Mouse (Mus musculus) c-Kit-positive CD71-positive TER-119-positive erythroid progenitor cells, embryonic 14.5 days (primary cell): ENCODE measurements around the gene Adtrp.

Experiments used
- DNase-seq: peaks from one replicate; pipeline ENCODE4 v3.0.0-alpha.2; 2013; ENCODE audit warnings: low spot score

Gene Adtrp

DNA sequence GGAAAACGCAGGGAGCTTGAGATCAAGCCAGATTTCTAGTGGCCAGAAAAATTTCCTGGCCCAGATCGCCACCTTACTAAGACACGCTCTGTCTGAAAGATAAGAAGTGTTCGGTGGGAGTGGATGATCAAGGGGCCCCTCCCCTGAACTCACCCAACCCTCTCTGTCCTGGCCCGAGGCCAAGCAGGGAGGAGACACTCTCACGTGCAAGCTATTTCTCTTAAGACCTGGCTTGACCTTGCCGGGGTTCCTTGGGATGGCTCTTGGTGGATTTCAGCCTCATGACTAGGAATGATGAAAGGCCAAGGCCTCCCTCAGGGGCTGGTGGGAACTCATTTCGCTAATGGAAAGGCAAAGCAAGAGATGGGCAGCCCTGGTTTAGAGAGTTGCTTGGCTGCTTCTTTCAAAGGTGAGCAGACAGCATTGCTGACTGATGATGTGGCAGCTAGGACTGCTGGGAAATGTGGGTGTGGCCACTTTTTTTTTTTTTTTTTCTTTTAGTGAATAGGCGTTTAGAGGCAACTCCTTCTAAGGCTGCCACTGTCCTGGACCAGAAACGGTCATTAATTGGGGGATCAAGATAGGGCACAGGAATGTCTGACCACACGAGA lies at the start of gene Adtrp:
Adtrp (minus strand) TSS at position 169 of the 611 bp plus-strand sequence.
- no peak for DNase-seq

DNA sequence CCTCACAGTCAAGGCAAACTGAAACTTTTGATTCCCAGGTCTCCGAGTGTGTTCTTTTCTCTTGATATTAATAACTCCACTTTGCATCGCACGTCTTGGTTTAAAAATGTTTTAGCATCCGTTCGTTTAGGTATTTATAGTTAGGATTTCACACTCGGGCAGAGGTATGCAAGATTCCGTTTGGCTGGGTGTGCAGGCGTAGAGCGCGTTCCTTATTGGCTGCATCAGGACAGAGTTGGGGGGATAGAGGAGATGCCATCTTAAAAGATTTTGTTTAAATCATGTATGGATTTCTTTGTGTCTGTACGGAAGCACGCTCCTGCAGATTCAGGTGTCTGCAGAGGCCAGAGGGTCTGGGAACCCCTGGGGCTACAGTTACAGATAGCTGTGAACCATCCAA lies 44.5 kb upstream of the Adtrp start:
- DNase-seq: no peak

DNA sequence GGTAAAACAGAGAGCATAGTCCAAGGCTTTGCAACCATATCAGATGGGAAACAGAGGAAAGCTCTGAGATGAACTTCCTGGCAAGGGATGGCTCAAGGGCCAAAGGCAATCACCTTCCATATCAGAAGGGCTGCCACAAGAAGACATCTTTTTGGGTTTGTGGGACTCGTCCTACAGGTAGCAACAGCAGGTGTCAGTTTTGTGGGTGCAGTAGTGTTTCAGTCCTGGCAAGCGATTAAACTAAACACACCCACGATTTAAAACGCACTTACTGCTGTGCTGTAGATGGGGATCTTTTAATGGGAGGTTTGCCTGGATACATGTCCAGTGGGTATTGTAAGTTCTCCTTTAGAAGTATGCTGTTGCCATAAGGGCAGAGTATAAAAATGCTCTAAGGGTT lies 43.1 kb upstream of the Adtrp start:
- DNase-seq: no peak

DNA sequence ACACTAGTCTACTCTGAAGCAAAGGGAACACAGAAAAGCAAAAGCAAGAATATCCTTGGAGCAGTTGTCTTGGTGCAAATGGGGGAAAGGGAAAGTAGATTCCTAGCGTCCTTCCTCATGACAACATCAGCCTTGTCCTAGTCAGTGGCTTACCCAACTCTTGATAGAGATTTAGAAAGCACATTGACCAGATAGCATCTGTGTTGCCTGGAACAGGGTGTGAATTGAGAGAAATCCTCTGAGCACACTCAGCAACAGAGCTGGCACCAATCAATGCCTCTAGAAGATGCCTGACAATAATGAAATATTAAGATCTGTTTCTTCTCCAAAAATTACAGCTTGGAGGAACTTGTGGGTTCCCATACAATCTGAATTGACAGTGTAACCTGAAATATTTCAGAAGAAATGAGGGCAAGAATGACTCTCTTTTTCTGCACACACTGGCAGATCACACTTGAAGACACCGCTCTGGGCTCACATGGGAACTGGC lies 42.7 kb upstream of the Adtrp start:
- DNase-seq: no peak

DNA sequence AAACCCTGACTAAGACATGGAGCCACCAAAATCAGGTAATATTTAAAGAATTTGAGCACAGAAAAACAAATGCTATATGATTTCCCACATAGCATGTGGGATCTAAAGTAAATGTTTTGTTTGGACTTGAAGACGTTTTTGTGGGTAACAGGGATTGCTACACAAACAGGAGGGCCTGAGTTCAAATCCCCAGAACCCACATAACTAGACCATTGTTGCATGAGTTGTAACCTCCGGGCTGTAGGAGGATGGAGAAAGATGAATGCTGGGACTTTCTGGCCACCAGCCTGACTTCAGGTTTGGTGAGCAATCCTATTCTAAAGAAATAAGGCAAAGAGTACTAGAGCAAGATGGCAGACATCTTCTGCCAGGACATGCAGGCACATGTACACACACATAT lies 41.2 kb upstream of the Adtrp start:
- no peak for DNase-seq

DNA sequence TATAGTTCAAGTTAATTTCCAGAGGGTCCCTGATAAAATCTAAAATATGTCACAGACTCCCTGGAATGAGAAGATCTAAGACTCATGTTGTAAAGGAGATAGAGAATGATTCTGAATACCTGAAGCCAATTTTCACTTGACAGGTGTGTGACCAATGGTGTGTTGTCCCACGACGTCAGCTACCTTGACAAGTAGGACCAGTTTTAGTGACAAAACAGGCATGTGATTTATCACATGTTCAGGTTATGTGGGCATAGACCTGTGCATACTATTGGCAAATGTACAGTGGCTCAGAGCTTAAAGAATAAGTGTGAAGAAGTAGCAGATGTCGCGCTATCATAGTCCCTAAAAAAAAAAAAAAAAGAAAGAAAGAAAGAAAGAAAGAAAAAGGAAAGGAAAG lies 38.6 kb upstream of the Adtrp start:
- DNase-seq: no peak

DNA sequence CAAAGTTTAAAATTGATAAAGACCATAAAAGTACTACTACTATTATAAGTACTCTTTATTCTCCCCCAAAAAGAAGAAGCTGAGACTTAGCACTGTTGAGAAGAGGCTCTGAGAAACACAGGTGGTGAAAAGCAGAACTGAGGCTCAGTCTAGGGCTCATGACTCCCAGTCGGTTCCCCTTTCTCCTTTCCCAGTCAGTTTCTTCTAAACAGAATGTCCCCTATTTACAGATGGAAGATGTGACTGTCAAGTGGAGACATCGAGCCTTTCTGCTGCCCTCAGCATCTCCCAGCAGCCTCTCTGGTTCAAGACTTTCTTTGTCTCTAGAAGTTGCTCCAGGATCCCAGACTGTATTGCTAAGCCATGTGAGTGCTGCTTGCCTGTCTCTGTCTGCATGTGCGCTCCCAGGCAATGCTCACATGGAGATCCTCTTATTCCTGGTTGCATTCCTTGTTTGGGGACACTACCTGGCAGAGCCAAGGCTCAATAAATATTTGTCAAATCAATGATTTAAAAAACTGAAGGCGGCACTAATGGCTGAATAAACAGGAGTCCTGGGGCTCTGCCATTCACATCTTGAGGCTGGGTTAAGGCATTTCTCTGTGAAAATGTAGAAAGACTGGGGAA lies 36.3 kb upstream of the Adtrp start:
- no peak for DNase-seq

DNA sequence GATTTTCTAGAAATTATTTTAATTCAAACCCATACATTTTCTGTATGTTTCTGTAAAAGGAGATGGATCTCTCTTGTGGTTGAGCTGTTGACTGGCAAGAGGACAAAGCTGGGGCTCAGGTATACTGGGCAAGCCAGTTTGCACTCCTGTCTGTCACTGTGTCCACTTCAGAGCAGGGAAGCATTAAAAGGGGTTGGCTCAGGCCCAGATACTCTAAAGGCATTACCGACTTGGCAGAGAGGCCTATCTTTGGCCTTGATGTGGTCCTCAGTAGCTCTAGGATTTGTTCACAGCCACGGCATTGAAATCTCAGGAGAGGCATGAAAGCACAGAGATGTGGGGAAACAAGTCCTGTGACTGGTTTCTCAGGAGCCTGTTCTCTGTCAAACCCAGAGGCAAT lies 33.7 kb upstream of the Adtrp start:
- no peak for DNase-seq

DNA sequence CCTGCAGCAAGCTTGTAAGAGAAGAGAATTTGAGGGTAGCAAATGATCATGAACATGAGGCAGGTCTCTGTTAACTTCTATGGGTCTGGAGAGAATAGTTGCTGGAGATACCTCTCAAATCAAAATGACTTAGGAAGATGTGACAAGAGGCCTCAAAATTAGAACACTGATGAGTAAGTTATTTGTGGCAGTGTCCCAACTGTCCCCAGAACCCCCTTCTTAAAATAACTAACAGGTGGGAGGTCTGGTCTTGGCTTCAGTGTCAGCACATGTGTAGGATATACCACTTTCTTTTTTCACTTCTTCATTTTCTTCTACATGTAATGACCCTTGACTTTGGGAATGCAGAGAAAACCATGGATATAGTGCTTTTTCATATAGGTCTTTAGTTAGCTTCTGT lies 33.0 kb upstream of the Adtrp start:
- DNase-seq: no peak

DNA sequence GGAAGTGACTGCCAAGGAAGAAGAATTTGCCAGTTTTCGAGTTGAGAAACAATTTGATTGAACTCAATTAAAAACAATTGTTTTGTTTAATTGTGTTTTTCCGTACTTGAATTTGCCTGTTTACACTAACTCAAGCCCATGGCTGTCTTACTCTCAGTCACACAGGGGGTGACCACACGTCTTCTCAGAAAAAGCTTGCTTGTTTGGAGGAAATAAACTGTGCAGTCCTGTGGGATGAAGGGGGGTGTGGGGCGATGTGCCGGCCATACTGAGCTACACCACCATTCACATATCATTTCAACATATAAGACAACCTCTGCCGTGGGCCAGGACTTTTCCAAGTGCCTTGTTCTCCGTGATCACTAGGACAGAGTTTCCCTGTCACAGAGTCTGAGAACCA lies 25.2 kb upstream of the Adtrp start:
- no peak for DNase-seq

DNA sequence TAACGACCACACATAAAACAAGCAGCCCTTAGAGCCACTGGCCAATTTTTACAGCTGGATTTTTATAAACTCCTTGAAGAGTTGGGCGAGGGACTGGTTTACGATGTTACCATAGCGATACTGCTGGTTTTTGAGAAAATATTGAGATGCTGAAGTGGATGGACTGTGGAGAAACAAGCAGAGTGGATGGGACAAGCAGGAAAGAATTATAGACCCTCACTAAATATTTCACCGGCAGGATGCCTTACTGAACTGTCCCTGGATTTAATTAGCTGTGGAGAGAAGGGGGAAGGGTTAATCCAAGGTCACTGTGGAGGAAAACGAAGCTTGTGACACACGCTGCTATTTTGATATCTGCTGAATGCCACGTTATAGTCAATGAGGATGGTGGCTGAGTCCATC lies 24.7 kb upstream of the Adtrp start:
- no peak for DNase-seq

DNA sequence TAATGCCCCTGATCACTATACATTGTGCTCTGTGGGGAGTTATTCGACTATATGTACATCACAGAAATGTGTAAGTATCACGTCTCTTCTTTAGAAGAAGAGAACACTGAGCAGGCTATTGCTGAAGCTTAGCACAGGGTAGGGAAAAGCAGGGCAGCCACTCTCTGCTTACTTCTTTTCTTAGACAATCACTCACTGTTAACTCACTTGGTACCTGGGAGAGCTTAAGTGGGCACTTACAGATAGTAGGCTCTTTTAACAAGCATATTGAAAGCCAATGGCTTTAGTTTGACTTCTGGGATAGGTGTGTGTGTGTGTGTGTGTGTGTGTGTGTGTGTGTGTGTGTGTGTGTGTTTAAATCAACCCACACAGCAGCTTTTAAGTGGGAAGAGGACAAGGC lies 20.0 kb upstream of the Adtrp start:
- no peak for DNase-seq

DNA sequence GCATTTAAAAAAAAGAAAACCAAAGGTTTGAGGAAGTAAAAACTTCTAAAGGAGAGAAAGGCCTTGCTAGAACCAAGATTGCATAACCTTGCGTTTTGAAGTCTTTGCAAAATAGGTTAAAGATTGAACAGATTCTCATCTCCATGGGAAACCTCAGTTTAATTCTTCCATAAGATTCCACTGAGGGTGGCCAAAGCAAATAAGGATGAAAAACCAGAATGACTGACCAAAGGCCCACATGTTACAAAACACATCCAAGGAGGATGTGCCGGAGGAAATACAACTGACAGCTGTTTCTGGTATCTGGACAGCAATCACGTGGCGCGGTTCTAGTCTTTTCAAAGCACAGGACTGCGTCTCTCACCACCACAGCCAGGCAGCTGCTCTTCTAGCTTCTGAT lies 18.1 kb upstream of the Adtrp start:
- no peak for DNase-seq

DNA sequence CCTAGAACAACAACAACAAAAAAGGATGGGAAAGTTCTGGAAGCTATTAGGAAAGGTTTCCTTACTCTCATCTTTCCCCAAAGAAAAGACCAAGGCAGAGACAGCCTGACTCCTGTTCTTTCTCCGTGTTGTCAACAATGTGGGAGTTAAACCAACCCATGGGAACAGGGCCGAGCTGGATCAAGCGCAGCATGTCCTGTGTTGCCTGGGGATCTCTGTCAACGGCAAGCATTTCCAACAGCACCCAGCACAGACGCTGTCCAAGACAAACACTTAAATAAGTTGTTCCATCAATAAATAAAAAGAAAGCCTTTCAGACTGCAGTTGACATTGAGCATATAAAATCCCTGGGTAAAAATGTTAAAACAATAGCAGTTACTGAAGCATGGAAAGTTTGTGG lies 17.6 kb upstream of the Adtrp start:
- no peak for DNase-seq

DNA sequence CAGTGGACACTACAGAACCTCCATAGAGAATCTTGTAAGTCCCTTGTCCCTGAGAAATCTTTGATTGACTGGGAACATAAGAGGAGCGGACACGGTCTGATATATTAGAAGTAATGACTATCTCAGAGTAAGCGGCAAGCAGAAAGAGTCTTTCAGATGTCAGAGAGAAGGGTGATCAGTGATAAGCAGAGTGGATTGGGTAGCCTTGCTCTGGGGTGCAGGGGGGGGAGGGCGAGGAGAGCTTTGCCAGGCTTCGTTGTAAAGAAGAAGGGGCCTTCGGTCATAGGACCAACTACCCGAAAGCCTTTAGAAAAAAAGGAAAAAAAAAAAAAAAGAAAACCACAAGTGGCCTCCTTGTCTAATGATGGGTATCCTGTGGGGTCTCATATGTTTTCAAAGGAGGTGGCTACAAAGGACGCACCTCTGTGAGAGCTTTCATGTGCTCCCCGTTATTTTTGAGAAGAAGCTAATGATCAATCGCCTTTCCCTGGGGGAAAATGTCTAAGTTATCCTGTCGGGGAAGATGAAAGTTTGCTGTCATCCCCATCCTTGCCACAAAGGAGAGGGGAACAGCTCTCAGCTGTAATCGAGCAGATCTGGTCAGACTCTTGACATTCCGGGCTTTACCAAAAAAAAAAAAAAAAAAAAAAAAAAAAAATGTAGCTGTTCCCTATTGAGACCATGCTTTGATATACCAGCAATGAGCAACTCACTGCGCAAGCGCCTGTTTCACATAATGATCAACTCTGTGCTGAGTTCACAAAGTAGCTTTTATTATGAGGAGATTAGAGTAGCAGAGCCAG lies 13.3 kb upstream of the Adtrp start:
- DNase-seq: no peak

DNA sequence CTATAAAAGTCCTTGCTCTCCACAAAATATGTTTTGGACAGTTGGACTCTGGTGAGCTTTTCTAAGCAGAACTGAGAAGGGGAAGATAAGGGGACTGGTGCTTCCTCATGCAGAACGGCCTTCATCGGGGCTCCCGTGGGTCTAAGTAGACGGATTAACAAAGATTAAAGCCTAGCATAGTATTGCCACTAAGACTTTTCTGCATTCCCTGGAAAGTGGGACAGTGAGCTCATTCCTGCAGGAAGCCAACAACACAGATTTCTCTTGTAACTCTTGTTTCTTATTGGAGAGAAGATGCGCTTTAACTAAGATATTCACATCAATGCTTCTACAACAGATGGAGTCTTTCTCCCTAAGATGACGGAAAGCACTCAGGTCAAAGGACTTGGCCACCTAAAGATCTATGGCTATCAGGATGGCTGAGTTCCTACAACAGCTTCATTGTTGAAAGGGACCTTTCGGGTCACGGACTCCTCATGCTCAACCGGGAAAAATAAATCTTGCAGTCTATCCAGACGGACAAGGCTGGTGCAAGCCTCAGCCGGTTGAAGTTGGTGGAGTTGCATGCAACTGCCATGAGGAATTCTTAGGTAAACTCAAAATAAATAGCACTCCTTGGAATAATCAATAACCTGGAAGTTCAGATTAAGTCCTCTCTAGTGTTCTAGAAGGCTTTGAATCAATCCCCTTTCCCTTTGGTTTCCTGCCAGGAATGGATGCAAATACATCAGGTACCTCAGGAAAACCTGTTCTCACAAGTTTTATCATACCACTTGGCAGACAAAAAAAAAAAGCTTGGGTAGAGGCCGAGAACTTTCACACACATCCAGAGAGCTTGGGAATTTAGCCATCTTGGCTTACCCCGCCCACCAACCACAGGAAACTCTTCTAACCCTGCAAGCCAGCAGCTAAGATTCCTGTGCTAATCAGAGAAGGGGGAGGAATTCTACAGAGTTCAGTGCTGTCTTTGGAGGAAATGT lies 8.0 kb upstream of the Adtrp start:
- DNase-seq: no peak

DNA sequence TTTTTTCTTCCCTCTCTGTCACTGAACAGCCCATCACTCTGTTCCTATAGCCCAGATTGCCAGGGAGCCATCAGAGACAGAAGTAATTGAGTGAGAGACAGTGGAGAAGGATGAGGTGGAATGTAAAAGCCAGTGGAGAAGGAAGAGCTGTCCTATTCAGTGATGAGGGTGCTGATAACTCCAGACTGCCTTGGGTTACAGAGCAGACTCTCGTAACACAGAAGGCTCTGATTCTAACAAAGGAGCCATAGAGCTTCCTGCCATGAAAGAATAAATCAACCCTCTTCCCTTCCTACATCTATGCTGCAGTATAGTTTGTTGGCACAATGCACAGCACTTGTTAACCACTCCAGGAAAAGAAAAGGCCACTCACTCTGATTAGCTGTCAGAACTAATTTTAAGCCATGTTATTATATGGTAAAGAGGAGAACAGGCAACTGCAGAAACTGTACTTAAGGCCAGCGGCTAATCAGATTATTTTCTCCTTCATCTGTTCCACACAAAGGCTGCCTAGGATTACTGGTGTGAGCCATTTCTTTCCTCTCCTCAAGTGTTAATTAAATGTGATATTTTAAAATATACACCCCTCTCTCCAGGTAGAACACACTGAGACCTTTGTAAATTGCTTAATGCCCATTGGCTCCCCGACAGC lies 3.4 kb upstream of the Adtrp start:
- DNase-seq: no peak

DNA sequence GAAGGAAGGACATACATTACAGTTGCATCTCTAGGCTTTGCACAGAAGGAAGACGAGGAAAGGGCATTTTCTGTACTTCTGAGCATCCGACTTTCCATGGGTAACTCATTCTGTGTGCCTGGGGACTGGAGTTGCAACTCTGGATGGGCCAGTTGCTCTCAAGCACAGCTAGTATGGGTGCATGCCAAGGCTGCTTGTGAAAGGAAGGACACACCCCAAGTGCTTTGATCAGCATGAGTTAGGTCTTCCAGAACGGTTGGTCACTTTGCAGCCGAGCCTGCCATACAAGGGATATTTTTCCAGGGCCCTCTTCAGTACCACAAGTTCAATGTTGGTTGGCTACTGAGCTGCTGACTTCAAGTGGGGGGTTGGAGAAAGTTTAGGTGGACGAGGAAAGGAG lies 968 bp downstream of the Adtrp start:
- no peak for DNase-seq

DNA sequence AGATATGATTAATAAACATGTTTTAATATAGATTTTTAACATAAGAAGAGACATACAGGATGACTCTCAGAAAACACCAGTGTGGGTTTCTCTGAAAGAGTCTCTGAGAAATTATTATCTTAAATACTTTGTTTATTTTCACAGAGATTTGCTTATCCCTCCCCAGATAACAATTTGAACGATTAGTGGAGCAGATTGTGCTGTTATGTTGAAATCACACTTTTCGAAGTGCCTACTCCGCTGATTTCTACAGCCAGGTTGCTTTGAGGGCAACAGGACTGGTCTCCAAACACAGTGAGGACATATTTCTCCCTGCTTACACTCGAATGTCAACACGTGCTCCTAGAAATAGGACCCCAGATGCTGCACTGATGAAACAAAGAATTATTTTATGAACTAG lies 2.5 kb downstream of the Adtrp start:
- no peak for DNase-seq

DNA sequence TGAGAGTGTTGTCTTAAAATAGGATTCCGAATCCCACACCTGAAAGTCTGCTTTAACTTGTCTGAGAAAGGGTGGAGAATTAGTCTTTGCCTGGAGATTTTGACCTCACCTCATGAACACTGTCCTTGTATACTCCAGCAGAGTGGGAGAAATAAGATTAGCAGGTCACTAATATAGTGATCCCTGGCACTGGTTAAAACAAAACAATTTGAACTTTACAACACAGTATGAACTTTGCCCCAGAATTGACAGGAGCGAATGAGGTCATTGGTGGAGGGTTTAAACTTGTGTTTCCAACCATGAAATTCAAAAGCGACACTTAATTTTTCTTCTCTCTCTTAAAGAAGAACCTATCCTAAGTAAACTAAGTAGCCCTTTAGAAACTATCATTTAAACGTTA lies 3.4 kb downstream of the Adtrp start:
- no peak for DNase-seq

DNA sequence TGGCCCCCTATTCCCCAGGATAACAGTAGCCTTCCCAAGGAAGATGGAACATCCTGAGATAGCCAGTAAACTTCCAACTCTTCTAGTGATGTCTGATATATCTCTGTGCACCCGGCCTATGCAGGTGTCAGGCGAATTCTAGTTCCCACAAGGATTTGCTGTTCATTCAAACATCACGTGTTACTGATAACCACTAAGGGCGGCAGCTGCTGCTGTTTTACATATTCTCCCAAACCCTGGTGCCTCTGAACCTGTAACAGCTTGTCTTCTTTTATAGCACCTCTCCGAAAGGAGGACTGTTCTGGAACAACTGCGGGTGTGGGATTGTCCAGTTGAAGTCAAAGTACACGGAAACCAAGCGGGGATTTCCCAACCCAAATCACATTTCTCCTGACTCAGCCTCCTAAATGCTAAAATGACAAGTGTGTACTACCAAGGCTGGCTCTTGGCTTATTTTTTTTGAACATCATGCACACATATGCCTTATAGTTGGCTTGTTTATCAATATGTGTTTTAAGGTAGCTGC lies 13.8 kb downstream of the Adtrp start:
- no peak for DNase-seq
